8 mouse cellular contexts compared by ENCODE assay signal in genomic region chr1:161195541-161196351, GRCm38 (mm10). TPM values are rescaled to one million over a fixed set of nuclear protein-coding genes. Genes with fewer than 3 reads are reported as not detected.
DNase-seq lines count a peak whose midpoint lies in the region; ATAC-seq lines count a peak whose summit lies in the region.

No protein-coding gene starts in this region.

- no peaks in the 10 kb centered on the region for H3K27me3 ChIP-seq in hindbrain, embryonic 15.5 days

- no peaks in the 10 kb centered on the region for H3K9me3 ChIP-seq in hindbrain, embryonic 15.5 days

- H3K9ac ChIP-seq in hindbrain, embryonic 15.5 days: 0 out of 2 replicates have a peak overlapping the region, but pooled peaks have one; percentile 18

- peak; percentile 97 for ATAC-seq in common myeloid progenitor, adult 5-6 weeks (replicated peaks; ENCODE audit: low read depth, poor library complexity, severe bottlenecking)
- peak; percentile 97 for ATAC-seq in hindbrain, embryonic 15.5 days (ENCODE audit: low FRiP score, low read depth)

- H3K4me2 ChIP-seq in hindbrain, embryonic 15.5 days: peak overlapping the region; percentile 65

- peak overlapping the region; percentile 36 for H3K4me3 ChIP-seq in hindbrain, embryonic 15.5 days

- H3K36me3 ChIP-seq in hindbrain, embryonic 15.5 days: no peaks in the 10 kb centered on the region

- under 1% methylated on average over 16 of the region's 16 CpGs for WGBS in hindbrain, embryonic 15.5 days

- peaks cover 8% of the 10 kb centered on the region; the same call in 1 of the 2 replicates for H3K4me1 ChIP-seq in hindbrain, embryonic 15.5 days (replicated peaks)

- DNase-seq in adrenal gland, adult (ENCODE audit: inconsistent age in 2 of 2, low spot score in 1 of 2): peak; percentile 79 to 94
- peak; percentile 77 for DNase-seq in gastrocnemius, adult 18-20 months (ENCODE audit: low spot score)
- DNase-seq in layer of hippocampus, postnatal 36 days: peak; percentile 71 to 75
- DNase-seq in lung, postnatal 25 days (ENCODE audit: low spot score): peak; percentile 80
- peak; percentile 92 for DNase-seq in retina, embryonic 14.5 days (ENCODE audit: low spot score)
- DNase-seq in urinary bladder, postnatal 25 days (ENCODE audit: low spot score): peak; percentile 65

- H3K27ac ChIP-seq in hindbrain, embryonic 15.5 days (replicated peaks): peak overlapping the region; percentile 54

RNA-seq across cellular contexts. Expression of gene Tex50, which starts 36.6 kb away (rescaled TPM):
- not detected in 2 replicates for total RNA-seq in common myeloid progenitor, adult 5-6 weeks (2017)
- total RNA-seq in gastrocnemius, adult 18-20 months (2021): not detected
- polyA plus RNA-seq in hindbrain, embryonic 15.5 days (2015; fragmentation: Nextera tagmentation; extraction: Ambion mirVana): 0.83 and 1.1 TPM in 2 replicates
- not detected for total RNA-seq in layer of hippocampus, postnatal 36 days (2021)

RNA-seq across cellular contexts. Expression of gene Ankrd45, which starts 53.3 kb away (rescaled TPM):
- not detected in 2 replicates for total RNA-seq in common myeloid progenitor, adult 5-6 weeks (2017)
- total RNA-seq in gastrocnemius, adult 18-20 months (2021): not detected
- 23.6 and 27.7 TPM in 2 replicates for polyA plus RNA-seq in hindbrain, embryonic 15.5 days (2015; fragmentation: Nextera tagmentation; extraction: Ambion mirVana)
- total RNA-seq in layer of hippocampus, postnatal 36 days (2021): 10 to 100 TPM; 52.6 to 58.8 TPM

RNA-seq across cellular contexts. Expression of gene Prdx6, which starts 55.3 kb away (rescaled TPM):
- 389 and 411 TPM in 2 replicates for total RNA-seq in common myeloid progenitor, adult 5-6 weeks (2017)
- 100 to 1,000 TPM; 128 to 131 TPM for total RNA-seq in gastrocnemius, adult 18-20 months (2021)
- 170 and 181 TPM in 2 replicates for polyA plus RNA-seq in hindbrain, embryonic 15.5 days (2015; fragmentation: Nextera tagmentation; extraction: Ambion mirVana)
- total RNA-seq in layer of hippocampus, postnatal 36 days (2021): 100 to 1,000 TPM; 311 to 331 TPM

Comparison
In these comparisons a context has a peak if more than half of its experiments do, and no peak if none do; other contexts are left out.
1. Peak in every context shown above with its lines: DNase-seq, ATAC-seq, H3K4me3 ChIP-seq and H3K27ac ChIP-seq.
2. RNA of gene Ankrd45, which starts 53.3 kb away (total RNA-seq): 52.6 to 58.8 TPM in layer of hippocampus, postnatal 36 days; not detected in gastrocnemius, adult 18-20 months and not detected in common myeloid progenitor, adult 5-6 weeks; every median in the first group is over 10 times any median in the second.